Mouse (Mus musculus): ENCODE results near the gene Bpifa5. TPM values are rescaled to one million over a fixed set of nuclear protein-coding genes. Genes with fewer than 3 reads are reported as not detected.
A peak's percentile ranks its signal among the peaks of the same experiment; 100 is the strongest.
"Not testable (repeated sequence)": the region's sequence is repeated elsewhere in the genome, so short reads cannot be mapped to it uniquely, and the experiment has no call there.

Bpifa5 gene
- total RNA-seq (2021), result not detected
- long read RNA-seq, experiment 1, result 0 reads
- long read RNA-seq, experiment 2, result 0 reads

DNA sequence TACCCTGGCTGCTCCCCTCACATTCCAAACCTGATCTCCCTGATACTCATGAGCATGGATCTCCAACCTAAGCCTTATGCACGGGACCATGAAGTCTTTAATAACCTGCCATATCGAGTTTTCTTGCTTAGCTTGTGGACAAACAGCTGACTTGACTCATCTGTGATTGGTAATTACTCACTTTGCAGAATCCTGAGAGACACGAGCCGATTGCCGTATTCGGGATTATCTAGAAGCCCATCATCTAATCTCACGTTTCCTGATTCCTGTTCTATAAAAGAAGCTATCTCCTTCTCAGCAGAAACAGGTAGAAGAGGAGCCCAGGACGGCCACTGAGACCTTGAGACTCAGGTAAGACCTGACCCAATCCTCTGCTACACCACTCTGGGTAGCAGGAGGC lies at the start of gene Bpifa5:
TSS of gene Bpifa5 (plus strand) at position 301 of the 400 bp plus-strand sequence.
- no peak for DNase-seq

DNA sequence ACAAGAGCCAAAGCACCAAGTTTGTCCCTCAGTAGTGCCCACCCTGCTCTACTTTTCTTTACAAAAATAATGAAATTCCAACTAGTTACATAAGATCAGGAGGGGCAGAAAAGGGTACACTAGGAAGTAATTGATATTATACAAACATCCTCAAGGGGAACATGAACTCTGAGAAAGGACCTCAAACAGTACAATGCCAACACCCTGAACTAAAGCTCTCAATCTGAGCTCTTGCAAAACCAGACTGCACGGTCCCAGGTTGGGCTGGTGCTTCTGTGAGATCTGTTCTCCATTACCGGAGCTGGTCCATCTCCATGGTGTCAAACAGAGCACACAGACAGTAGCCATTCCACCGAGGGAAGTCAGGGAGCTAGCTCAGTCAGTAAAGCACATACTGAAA lies 45.0 kb upstream of the Bpifa5 start:
- DNase-seq, result no peak

DNA sequence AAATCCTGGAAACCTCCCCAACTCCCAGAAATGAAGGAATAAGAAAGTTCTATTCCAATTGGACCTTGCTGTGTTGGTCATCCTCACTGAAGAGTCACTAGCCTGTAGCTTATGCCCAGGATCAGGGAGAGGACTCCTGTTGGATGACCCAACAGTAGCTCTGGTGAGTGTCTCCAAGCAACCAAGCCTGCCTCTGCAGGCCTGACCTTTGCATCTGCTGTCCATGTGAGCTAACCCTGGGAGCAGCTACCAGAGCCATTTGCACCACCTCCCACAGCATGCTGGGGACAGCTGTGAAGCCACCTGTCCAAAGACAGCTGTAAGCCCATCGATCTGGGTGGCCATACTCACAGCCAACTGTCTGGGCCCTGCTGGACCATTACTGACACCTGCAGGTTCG lies 32.3 kb upstream of the Bpifa5 start, which contains the start of gene Bpifa3:
TSS of gene Bpifa3 (plus strand) at position 217 of the 400 bp plus-strand sequence.
- DNase-seq, result no peak

DNA sequence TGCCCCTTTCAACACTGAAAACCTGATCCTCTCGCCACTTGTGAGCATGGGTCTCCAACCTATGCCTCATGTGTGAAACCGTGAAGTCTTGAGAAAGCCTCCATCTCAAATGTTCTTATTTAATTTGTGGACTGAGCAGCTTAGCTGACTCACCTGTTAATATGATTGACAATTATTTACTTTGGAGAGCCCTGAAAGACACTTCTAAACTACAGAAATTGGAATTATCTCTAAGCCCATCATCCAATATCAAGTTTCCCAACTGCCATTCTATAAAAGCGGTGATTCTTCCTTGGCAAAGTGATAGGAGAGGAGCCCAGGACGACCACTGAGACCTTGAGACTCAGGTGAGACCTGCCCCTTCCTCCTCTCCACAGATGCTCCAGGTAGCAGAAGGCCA lies 19.8 kb upstream of the Bpifa5 start, which contains the start of gene Bpifa1:
TSS of gene Bpifa1 (plus strand) at position 301 of the 400 bp plus-strand sequence.
- no peak for DNase-seq

DNA sequence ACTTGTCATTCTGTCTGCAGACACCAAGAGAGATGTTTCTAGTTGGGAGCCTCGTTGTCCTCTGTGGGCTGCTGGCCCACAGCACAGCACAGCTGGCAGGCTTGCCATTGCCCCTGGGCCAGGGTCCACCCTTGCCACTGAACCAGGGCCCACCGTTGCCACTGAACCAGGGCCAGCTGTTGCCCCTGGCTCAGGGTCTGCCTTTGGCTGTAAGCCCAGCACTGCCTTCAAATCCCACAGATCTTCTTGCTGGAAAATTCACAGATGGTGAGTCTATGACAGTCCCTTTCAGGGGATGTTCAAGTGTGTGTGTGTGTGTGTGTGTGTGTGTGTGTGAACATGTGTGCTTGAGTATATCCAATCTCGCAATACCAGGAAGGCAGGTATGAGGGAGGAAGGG lies 18.7 kb upstream of the Bpifa5 start:
- no peak for DNase-seq

DNA sequence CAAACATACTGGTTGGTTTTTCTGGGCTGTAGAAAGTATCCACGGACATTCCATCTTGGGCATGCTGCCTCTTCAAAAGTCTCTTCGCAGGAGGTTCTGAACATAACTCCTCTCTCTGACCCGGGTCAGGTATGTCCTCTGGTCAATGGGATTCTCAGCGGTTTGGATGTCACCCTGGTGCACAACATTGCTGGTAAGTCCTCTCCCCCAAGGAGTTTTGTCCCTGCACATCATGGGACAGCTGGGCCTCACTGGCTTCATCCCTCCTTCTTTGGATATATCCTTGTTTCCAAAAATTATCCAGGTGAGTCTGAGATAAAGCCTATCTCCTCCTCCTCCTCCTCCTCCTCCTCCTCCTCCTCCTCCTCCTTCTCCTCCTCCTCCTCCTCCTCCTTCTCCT lies 14.9 kb upstream of the Bpifa5 start:
- no peak for DNase-seq

DNA sequence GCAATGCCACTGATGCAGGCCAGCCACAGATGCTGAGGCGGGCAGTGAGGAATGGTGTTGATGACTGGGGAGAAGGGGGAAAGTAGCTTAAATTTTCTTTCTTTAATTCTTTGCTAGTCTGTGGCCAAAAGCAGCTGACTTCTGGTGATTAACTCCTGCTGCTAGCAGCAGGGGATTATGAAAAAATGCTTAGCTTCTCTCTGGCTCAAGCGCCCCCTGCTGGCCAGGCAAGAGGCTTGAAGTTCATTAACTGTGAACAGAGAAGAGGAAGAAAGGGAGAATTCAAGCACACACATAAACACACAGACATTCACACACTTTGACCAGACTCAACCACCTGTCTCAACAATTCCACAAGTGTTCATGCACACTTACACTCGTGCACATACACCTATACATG lies 4.0 kb upstream of the Bpifa5 start:
- DNase-seq, result no peak

DNA sequence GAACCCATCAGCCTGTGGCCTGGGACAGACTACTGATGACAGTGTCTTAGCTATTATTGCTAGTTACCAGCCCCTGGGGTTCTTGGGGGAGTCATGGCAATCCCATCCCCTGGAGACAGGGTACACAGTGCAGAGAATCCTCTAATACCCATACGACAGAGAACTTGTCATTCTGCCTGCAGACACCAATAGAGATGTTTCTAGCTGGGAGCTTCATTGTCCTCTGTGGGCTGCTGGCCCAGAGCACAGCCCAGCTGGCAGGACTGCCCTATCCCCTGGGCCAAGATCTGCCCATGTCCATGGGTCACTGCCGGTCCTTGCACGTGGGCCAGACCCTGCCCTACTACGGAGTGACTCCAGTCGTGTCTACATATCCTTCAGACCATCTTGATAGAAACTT lies 899 bp downstream of the Bpifa5 start:
- no peak for DNase-seq

DNA sequence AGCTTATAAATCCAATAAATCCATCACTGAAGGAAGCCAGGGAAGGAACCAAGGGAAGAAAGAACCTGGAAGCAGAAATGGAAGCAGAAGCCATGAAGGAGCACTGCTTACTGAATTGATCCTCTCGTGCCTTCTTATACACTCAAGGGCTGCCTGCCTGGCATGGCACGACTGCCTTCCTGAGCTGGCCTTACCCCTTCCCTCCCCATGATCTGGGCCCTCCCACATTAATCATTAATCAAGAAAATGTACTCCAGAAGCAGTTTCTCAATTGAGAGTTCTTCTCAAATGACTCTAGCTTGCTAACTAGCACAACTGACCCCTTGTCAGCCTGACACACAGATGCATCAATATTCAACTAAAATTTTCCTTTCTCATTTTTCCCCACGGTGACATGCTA lies 6.8 kb downstream of the Bpifa5 start:
- DNase-seq, result no peak

DNA sequence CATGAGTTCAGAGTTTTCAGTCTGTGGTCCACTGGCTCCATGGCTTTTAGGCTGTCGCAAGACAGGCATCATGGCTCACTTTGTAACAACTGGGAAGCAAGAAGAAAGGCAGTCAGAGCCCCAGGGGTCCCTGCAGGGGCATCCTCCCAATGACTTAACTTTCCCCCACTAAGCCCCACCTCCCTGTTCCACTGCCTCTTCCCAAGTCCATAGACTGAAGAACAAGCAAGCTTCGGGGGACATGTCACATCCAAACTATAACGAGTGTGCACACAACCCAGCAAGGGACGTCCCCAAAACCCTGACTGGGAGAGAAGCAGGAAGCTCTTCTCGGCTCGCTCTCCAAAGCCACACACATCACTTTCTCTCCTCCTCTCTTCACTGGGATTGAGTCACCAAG lies 9.2 kb downstream of the Bpifa5 start:
- DNase-seq, result no peak

DNA sequence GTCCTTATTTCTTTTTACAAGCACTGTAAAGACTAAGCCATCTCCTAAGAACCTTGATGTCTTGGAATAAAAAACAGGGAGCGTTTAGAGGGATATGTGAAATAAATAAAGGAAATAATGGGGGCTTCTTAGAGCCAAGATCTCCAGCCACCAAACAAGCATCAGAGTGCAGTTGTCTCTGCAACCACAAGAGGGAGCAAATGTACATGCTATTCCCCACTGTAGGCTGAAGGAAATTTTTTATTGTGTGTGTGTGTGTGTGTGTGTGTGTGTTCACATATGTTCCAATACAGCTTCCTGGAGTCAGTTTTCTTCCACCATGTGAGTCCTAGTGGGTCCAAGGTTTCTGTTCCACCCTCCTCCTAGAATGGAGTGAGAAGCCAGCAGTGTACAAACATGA lies 10.9 kb downstream of the Bpifa5 start:
- DNase-seq, result no peak

DNA sequence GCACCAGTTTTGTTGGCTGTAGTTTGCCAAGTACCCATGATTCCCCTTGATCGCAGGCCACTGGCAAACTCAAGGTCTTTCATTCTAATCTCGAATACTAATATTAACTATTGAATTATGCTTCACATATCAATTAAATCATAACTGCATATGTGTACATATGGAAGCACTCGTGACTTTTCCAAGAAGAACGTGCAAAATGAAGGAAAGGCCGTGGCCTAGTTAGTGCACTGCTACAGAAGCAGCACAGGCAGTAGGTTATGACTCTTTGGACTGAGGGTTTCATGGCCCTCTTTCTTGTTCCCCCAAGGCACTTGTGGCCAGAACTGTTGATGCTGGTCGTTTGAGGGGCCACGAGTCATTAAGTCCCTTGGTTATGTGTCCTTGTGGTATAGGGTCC lies 19.5 kb downstream of the Bpifa5 start:
- DNase-seq, result not testable (repeated sequence)

DNA sequence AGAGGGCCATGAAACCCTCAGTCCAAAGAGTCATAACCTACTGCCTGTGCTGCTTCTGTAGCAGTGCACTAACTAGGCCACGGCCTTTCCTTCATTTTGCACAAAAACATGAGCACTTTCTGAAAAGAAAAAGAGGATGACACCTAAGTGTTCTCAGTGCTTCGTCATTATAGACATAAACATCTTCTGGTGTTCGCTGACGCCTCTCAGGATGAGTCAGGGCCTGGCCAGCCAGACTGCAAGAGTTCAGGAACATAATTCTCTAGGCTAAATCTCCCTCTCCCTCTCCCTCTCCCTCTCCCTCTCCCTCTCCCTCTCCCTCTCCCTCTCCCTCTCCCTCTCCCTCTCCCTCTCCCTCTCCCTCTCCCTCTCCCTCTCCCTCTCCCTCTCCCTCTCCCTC lies 20.7 kb downstream of the Bpifa5 start:
- DNase-seq, result not testable (repeated sequence)

DNA sequence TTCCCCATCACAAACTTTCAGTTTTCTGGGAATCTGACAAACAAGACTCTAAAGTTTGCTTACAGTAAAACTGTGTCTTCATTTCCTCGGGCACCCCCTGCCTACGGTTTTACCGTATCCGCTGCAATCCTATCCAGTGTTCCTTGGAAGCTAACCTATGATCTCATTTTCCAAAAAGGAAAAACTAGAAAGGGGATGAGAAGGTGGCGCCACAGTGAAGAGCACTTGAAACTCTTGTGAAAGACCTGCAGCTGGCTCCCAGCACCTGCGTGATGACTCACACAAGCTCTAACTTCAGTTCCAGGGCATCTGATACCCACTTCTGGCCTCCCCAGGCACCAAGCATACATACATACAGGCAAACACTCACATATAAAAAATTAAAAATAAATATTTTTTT lies 22.9 kb downstream of the Bpifa5 start:
- peak; percentile 1 for DNase-seq

DNA sequence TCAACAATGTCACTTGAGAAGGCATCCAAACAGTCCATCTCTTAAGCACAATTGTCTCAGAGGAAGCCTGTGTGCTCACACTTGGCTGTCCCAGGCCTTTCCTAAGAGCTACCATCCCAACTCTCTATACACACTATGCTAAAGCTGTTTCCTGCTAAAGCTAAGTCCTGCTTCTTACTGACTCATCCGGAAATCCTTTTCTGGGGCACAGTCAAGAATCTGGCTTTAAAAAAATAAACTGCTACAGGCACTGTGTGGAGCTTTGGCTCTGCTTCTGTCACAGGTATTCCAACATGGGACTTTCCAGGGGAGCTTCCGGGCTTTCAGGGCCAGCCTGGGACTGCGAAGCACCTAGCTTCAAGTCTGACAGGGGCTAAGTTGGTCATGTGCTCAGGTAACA lies 23.3 kb downstream of the Bpifa5 start:
- DNase-seq, result peak; percentile 1

DNA sequence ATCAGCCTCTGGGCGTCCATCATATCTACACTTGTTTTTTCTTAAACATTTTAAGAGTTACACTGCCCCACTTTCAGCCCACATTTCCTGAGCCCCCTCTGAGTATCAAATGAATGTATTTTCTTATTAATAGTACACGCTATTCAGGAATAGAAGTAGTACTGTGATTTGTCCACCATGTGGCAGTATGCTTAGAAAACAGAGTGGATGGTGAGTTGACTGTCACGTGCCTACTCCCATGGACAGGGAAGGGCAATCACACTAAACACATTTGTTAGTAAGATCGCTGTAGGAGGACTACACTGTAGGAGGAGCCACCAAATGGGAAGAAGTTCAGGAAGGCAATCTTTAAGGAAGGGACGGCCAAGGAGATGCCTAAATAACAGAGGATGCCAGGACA lies 25.1 kb downstream of the Bpifa5 start:
- no peak for DNase-seq

DNA sequence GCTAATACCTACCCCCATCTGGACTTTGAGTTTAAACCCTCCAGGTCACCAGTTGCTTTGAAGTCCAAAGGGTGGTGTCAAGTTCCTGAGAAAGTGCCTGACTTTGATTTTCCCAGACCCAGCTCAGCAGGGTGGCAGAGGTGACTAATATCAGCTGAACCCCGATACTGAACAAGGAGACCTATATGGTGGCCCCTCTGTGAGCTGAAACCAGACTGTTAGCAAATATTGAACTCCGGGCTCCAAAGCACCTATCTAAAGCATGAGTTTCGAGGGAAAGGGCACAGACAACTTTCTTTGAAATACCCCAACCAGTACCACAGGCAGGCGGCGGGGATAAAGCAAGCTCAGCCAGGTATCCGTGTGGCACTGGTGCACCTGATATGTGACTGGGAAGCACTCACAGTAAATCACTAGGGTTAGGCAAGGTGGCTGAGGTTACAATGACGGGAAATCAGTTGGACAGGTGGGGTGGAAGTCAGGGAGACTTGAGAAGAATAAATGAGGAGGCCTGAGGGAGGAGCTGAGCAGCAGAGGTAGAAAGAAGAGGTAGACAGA lies 27.5 kb downstream of the Bpifa5 start:
- no peak for DNase-seq

DNA sequence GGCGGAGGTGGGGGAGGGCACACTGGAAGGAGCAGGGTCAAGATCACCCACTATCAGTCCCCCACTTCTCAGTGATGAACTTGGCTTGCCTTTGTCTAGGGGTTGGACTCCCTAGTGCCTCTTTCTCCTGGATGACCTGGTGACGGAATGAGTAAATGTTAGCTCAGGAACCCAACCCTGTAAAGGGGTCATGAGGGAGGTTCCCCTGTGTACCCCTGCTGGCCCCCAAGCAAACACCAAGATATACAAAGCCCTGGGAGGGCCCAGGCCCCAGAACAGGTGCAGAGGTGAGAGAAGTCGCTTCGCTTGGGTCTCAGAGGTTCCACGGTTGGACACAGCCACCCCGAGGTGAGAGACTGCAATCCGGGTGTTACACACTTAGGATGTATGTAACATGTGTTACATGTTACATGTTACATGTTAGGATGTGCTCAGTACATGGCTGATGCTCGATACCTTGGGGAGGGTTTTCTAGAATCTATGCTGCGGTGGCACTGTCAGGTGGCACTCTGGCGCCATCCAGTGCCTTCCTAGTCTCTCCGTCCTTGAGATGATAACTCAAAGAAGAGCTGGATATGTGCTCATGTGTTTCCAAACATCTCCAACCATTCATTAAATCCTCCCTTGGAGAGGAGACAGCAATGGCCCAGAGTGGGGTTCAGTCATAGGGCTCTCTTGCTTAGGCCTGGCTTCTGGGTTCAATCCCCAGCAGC lies 28.3 kb downstream of the Bpifa5 start, which contains the start of gene Bpifb1:
TSS of gene Bpifb1 (plus strand) at position 273 of the 713 bp plus-strand sequence.
- no peak for DNase-seq

DNA sequence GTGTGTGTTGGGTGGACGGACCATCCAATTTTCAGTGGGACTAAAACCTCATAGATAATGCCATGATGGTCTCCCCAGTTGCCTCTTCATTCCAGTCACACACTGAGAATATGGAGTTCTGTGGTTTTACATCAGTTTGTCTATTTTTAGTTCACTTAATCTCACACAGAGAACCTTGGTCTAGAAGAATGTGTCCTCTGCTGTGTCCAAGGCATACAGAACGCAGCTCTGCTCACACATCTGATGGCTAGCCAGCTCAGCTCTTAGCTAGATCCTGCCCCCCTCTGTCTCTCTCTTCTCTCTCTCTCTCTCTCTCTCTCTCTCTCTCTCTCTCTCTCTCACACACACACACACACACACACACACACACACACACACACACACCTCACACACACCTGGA lies 29.7 kb downstream of the Bpifa5 start:
- DNase-seq, result no peak

DNA sequence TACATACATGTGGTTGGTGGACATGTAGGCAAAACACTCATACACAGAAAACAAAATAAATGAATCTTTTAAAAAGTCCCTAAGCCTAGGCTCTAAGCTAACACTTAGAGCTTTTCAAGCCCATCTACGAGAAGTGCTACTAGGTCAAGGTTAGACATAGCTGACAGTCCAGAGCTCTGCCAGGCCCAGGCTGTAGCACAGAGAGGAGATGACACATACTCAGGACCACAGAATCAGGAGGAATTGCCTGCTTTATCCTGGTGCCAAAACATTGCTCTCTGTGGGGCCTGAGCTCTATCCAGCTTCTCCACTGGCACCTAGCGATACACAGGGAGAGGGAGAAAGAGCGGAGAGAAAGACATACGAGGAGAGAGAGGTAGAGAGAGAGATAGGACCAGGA lies 30.7 kb downstream of the Bpifa5 start:
- DNase-seq, result no peak

DNA sequence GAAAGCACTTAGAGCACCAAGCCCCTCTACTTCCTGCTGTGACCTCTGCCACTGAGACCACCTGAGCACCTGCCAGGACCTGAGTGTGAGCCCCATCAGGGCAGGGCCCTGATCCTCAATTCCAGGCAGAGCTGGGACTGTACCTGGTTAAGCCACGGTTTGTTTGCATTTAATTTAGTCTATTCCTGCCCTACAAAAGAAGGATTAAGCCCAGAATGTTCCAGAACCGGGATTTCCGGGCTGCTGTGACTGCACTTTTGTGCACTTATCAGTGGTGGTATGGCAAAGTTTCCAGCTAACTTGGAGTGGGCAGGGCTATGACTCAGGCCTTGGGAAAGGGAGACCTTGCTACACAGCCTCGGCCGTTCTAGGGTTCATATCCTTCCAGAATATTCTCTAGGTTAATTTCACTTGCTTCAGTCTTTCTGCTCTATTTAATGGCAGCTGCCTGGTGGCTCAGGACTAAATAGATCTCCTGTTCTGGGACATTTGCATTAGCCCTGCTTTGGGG lies 31.6 kb downstream of the Bpifa5 start:
- DNase-seq, result no peak

DNA sequence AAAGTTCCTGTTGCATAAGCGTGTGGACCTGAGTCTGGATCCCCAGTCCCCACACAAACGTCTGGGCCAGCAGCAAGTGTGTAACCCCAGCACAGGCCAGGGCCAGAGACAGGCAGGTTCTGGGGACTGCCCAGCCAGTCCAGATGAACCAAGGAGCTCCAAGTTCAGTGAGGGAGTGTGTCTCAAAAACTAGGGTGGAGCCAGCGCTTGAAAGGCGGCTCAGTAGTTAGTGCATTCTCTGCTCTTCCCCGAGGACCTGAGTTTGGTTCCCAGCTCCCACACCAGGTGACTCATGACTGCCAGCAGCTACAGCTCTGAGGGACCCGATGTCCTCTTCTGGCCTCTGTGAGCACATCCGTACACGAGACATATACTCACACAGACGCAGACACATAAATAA lies 34.6 kb downstream of the Bpifa5 start:
- no peak for DNase-seq

DNA sequence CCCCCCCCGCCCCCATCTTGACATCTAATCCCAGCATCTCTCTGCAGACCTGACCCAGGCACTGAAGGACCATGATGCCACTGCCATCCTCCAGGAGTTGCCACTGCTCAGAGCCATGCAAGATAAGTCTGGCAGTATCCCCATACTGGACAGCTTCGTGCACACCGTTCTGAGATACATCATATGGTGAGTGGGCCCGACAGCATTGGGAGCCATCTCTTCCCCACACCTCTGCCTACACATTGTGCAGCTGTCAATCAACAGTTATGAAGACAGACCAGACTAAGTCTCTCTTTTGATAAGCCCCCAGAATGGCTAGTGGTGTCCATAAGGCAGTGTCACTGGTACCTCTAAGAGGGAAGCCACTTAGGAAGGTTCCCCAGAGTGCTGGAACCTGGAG lies 42.2 kb downstream of the Bpifa5 start:
- no peak for DNase-seq

DNA sequence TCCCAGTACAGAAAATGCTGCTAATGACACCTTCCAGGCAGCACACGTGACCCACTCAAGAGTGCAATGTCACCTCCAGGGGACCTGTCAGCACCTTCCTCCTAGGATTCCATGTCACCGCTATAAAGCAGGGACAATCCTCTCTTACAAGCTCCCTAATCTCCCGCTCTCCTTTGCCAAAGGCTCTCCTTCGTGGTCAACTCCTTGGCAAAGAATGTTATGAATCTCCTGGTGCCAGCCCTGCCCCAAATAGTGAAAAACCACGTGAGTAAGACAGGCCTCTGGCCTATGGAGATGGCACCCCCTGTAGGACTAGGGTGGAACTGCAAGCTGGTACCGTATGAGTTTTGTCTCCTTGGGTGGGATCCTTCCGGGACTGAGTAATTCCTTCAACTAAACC lies 44.5 kb downstream of the Bpifa5 start:
- no peak for DNase-seq

All from gastrocnemius, postnatal 25 days (tissue).